Mouse (Mus musculus): Measurements from ENCODE around the gene Gpr55. TPM values are rescaled to one million over a fixed set of nuclear protein-coding genes. Genes with fewer than 3 reads are reported as not detected.
"Not testable (repeated sequence)": the region's sequence is repeated elsewhere in the genome, so short reads cannot be mapped to it uniquely, and the experiment has no call there.

Gene Gpr55
- polyA plus RNA-seq (2016; fragmentation: Nextera tagmentation; extraction: Ambion mirVana): 0.05 and 0.08 TPM in 2 replicates

- 94% methylated on average over 5 of the region's 5 CpGs for WGBS
- no peaks in the 10 kb centered on the region for H3K9me3 ChIP-seq
- H3K4me3 ChIP-seq: no peak within 1 kb of the TSS
- H3K4me1 ChIP-seq: no peaks in the 10 kb centered on the region; the same call in 1 of the 2 replicates
- H3K27ac ChIP-seq (replicated peaks): no peak within 1 kb of the TSS
- H3K9ac ChIP-seq (replicated peaks): no peak within 1 kb of the TSS
- H3K4me2 ChIP-seq (replicated peaks): no peak within 1 kb of the TSS
- no peaks in the 10 kb centered on the region for H3K27me3 ChIP-seq
- ATAC-seq (ENCODE audit: low FRiP score, low read depth): no peak
- no peaks in the 10 kb centered on the region for H3K36me3 ChIP-seq
Observed at GRCm38 (mm10) chr1:85960873-85961272, at the start of gene Gpr55. Gpr55 (minus strand) TSS chr1:85961007.

GRCm38 (mm10) chr1:86007778-86008177 lies 47.0 kb upstream of the Gpr55 start:
- H3K4me3 ChIP-seq: no peak overlapping the region
- peak; percentile 81 for ATAC-seq (ENCODE audit: low FRiP score, low read depth)
- peaks cover 5% of the 10 kb centered on the region; the same call in 1 of the 2 replicates for H3K27me3 ChIP-seq
- no peaks in the 10 kb centered on the region for H3K36me3 ChIP-seq
- H3K4me2 ChIP-seq (replicated peaks): no peak overlapping the region
- H3K9me3 ChIP-seq: no peaks in the 10 kb centered on the region
- WGBS: 3% methylated on average over 7 of the region's 7 CpGs
- H3K9ac ChIP-seq (replicated peaks): no peak overlapping the region
- no peak overlapping the region for H3K27ac ChIP-seq (replicated peaks)
- peaks cover 5% of the 10 kb centered on the region; the same call in 1 of the 2 replicates for H3K4me1 ChIP-seq

GRCm38 (mm10) chr1:86006040-86006439 lies 45.2 kb upstream of the Gpr55 start:
- Histone ChIP-seq H3K36me3 (no peaks in the 10 kb centered on the region), H3K9me3 (no peaks in the 10 kb centered on the region), H3K27ac (replicated peaks) (no peak overlapping the region), H3K4me3 (no peak overlapping the region), H3K4me1 (peaks cover 5% of the 10 kb centered on the region; the same call in 1 of the 2 replicates), H3K4me2 (replicated peaks) (no peak overlapping the region), H3K27me3 (peaks cover 5% of the 10 kb centered on the region; the same call in 1 of the 2 replicates), H3K9ac (replicated peaks) (no peak overlapping the region)
- WGBS: 91% methylated on average over 6 of the region's 6 CpGs
- ATAC-seq (ENCODE audit: low FRiP score, low read depth): no peak

GRCm38 (mm10) chr1:86005540-86005939 lies 44.7 kb upstream of the Gpr55 start:
- no peak overlapping the region for H3K9ac ChIP-seq (replicated peaks)
- no peak for ATAC-seq (ENCODE audit: low FRiP score, low read depth)
- no peak overlapping the region for H3K4me2 ChIP-seq (replicated peaks)
- no peaks in the 10 kb centered on the region for H3K36me3 ChIP-seq
- H3K27me3 ChIP-seq: peaks cover 5% of the 10 kb centered on the region; the same call in 1 of the 2 replicates
- no peaks in the 10 kb centered on the region for H3K9me3 ChIP-seq
- H3K4me3 ChIP-seq: no peak overlapping the region
- WGBS: 85% methylated on average over 10 of the region's 10 CpGs
- H3K4me1 ChIP-seq: peaks cover 5% of the 10 kb centered on the region; the same call in 1 of the 2 replicates
- H3K27ac ChIP-seq (replicated peaks): no peak overlapping the region

- ATAC-seq (ENCODE audit: low FRiP score, low read depth): no peak
- H3K9me3 ChIP-seq: no peaks in the 10 kb centered on the region
- no peak overlapping the region for H3K9ac ChIP-seq (replicated peaks)
- H3K27ac ChIP-seq (replicated peaks): no peak overlapping the region
- H3K36me3 ChIP-seq: no peaks in the 10 kb centered on the region
- no peaks in the 10 kb centered on the region for H3K27me3 ChIP-seq
- no peak overlapping the region for H3K4me2 ChIP-seq (replicated peaks)
- no peak overlapping the region for H3K4me3 ChIP-seq
- H3K4me1 ChIP-seq: no peaks in the 10 kb centered on the region
- 86% methylated on average over 18 of the region's 18 CpGs for WGBS
Observed at GRCm38 (mm10) chr1:85999853-86000570, 39.2 kb upstream of the Gpr55 start.

- Histone ChIP-seq H3K36me3 (no peaks in the 10 kb centered on the region), H3K27ac (replicated peaks) (no peak overlapping the region), H3K4me2 (replicated peaks) (no peak overlapping the region), H3K9ac (replicated peaks) (no peak overlapping the region), H3K27me3 (no peaks in the 10 kb centered on the region), H3K9me3 (no peaks in the 10 kb centered on the region), H3K4me3 (no peak overlapping the region), H3K4me1 (no peaks in the 10 kb centered on the region)
- WGBS: 91% methylated on average over 4 of the region's 4 CpGs
- ATAC-seq (ENCODE audit: low FRiP score, low read depth): no peak
Observed at GRCm38 (mm10) chr1:85998012-85998411, 37.2 kb upstream of the Gpr55 start.

GRCm38 (mm10) chr1:85997221-85997620 lies 36.4 kb upstream of the Gpr55 start:
- 94% methylated on average over 1 of the region's 1 CpGs for WGBS
- no peak for ATAC-seq (ENCODE audit: low FRiP score, low read depth)
- H3K9me3 ChIP-seq: no peaks in the 10 kb centered on the region
- H3K27me3 ChIP-seq: no peaks in the 10 kb centered on the region
- no peaks in the 10 kb centered on the region for H3K36me3 ChIP-seq
- no peak overlapping the region for H3K27ac ChIP-seq (replicated peaks)
- no peaks in the 10 kb centered on the region for H3K4me1 ChIP-seq
- no peak overlapping the region for H3K4me3 ChIP-seq
- no peak overlapping the region for H3K9ac ChIP-seq (replicated peaks)
- no peak overlapping the region for H3K4me2 ChIP-seq (replicated peaks)

- Histone ChIP-seq H3K9ac (replicated peaks) (no peak overlapping the region), H3K9me3 (no peaks in the 10 kb centered on the region), H3K27ac (replicated peaks) (no peak overlapping the region), H3K36me3 (no peaks in the 10 kb centered on the region), H3K4me2 (replicated peaks) (no peak overlapping the region), H3K27me3 (no peaks in the 10 kb centered on the region), H3K4me1 (no peaks in the 10 kb centered on the region), H3K4me3 (no peak overlapping the region)
- no peak for ATAC-seq (ENCODE audit: low FRiP score, low read depth)
- 72% methylated on average over 4 of the region's 4 CpGs for WGBS
Observed at GRCm38 (mm10) chr1:85993541-85993940, 32.7 kb upstream of the Gpr55 start.

- Histone ChIP-seq H3K36me3 (no peaks in the 10 kb centered on the region), H3K9me3 (no peaks in the 10 kb centered on the region), H3K4me1 (no peaks in the 10 kb centered on the region), H3K27me3 (no peaks in the 10 kb centered on the region), H3K27ac (replicated peaks) (no peak overlapping the region), H3K9ac (replicated peaks) (no peak overlapping the region), H3K4me3 (no peak overlapping the region), H3K4me2 (replicated peaks) (no peak overlapping the region)
- ATAC-seq (ENCODE audit: low FRiP score, low read depth): no peak
- 81% methylated on average over 9 of the region's 9 CpGs for WGBS
Observed at GRCm38 (mm10) chr1:85992175-85992574, 31.4 kb upstream of the Gpr55 start.

GRCm38 (mm10) chr1:85988882-85989281 lies 28.1 kb upstream of the Gpr55 start:
- H3K9me3 ChIP-seq; H3K4me1 ChIP-seq; H3K4me3 ChIP-seq; ATAC-seq (ENCODE audit: low FRiP score, low read depth); H3K27me3 ChIP-seq; H3K9ac ChIP-seq (replicated peaks); H3K27ac ChIP-seq (replicated peaks); H3K4me2 ChIP-seq (replicated peaks); H3K36me3 ChIP-seq: not testable (repeated sequence)
- WGBS: 88% methylated on average over 4 of the region's 4 CpGs

GRCm38 (mm10) chr1:85988351-85988750 lies 27.5 kb upstream of the Gpr55 start:
- no peaks in the 10 kb centered on the region for H3K9me3 ChIP-seq
- no peak overlapping the region for H3K9ac ChIP-seq (replicated peaks)
- no peak for ATAC-seq (ENCODE audit: low FRiP score, low read depth)
- no peak overlapping the region for H3K27ac ChIP-seq (replicated peaks)
- H3K27me3 ChIP-seq: no peaks in the 10 kb centered on the region
- H3K4me2 ChIP-seq (replicated peaks): no peak overlapping the region
- no peak overlapping the region for H3K4me3 ChIP-seq
- H3K36me3 ChIP-seq: no peaks in the 10 kb centered on the region
- 80% methylated on average over 4 of the region's 4 CpGs for whole genome bisulfite sequencing
- no peaks in the 10 kb centered on the region for H3K4me1 ChIP-seq

- no peak overlapping the region for H3K4me2 ChIP-seq (replicated peaks)
- WGBS: 81% methylated on average over 3 of the region's 3 CpGs
- H3K36me3 ChIP-seq: no peaks in the 10 kb centered on the region
- H3K27me3 ChIP-seq: no peaks in the 10 kb centered on the region
- no peak overlapping the region for H3K4me3 ChIP-seq
- no peak overlapping the region for H3K27ac ChIP-seq (replicated peaks)
- no peaks in the 10 kb centered on the region for H3K9me3 ChIP-seq
- no peaks in the 10 kb centered on the region for H3K4me1 ChIP-seq
- no peak for ATAC-seq (ENCODE audit: low FRiP score, low read depth)
- no peak overlapping the region for H3K9ac ChIP-seq (replicated peaks)
Observed at GRCm38 (mm10) chr1:85985784-85986183, 25.0 kb upstream of the Gpr55 start.

Data from midbrain, embryonic 12.5 days (tissue).